Mouse (Mus musculus) T-cell, adult 2 months (primary cell): ENCODE measurements around the gene Vpreb3.

ENCODE experiments used
- DNase-seq: peaks from one replicate; pipeline ENCODE4 v3.0.0; 2022; ENCODE audit warnings: low spot score

Gene Vpreb3

DNA sequence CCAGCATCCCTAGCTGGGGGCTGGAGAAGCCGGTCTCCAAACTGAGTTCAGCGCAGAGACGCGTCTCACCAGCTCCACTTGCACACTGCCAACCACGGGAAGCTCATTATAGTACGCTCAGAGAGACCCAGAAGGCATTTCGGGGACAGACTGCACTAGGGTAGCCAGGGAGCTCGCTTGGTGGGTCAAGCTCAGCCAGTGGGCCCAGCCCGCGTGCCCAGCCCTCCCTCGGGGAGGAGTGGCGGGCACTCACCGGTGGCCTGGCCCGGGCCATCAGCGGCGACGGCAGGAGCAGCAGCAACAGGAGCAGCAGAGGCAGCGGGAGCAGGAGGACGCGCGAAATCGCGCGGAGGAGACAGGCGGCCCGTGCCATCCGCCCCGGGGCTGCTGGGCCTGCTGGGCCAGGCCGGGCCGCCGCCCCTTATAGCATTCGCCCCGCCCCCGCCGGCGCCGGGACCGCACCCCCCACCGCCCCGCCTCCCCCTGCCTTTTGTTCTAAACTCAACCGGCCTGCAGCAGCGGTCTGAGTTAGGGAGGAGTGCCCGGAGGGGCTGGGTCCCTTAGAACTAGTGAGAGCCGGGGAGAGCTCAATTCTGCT is 10.7 kb upstream of the Vpreb3 start:
- peak; percentile 36 for DNase-seq

DNA sequence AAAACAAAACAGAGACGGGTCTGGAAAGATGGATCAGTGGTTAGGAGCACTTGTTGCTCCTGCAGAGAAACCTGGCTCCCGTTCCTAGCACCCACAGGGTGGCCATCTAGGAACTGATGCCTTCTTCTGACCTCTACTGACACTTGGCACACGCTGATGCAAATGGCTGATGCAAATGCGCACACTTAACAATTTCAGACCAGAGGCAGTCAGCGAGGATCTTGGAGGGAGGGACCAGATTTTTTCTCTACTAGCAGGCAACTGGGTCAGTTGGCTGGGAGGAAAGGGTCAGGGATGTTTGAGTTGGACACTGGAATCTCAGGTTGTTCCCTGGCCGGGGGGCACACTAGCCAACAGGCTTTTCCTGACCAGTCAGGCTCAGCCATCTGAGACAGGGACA is 10.0 kb upstream of the Vpreb3 start, which contains the start of gene Chchd10:
Gene Chchd10, plus strand, starts transcription at position 240 of the 400 bp plus-strand sequence.
- DNase-seq: no peak

DNA sequence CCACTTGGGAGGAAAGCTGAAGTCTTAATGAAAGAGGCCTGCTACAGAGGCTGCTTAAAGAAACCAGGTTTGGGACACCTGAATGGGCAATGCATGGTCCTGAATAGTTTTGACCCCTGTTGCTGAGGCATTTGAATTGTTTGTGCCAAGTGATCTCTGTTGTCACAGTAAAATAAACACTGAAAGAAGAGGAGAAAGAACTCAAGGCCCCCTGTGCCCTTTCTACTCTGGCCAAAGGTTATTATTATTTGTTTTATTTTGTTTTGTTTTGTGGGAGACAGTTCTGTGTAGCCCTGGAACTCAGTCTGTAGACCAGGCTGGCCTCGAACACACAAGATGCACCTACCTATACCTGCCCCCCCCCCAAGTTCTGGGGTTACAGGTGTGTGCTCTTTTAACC is 7.9 kb upstream of the Vpreb3 start:
- DNase-seq: no peak

DNA sequence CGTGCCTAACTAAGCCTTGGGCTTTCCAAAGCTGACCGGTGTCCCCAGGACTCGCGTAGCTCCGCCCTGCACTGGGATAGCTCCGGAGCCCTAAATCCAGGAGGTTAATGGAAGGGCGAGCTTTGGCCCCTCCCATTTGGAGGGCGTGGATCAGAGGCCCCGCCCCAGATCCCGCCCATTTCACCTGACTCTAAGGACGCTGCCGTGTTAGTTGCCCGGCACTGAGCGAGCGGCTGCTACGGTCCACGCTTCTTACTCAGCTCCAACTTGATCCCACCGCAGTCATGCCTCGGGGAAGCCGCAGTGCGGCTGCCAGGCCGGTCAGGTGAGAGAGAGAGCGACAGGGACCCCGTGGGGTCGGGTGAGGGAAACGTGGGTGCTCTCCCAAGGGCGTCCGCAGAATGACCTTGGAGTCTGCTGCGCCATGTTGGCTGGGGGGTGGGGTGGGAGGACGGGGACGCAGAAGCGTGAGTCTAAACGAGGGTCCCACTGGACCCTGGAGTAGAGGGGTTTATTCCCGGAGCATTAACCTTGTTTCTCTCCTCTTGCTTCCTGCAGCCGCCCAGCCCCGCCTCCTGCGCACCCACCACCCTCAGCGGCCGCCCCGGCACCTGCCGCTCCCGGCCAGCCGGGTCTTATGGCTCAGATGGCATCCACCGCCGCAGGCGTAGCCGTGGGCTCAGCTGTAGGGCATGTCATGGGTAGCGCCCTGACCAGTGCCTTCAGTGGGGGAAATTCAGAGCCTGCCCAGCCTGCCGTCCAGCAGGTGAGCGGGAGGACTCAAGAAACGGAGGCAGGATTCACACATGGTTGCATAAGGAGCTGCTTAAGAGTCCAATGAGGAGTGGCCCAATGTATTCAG is 6.9 kb upstream of the Vpreb3 start, which contains the start of gene Mmp11:
Gene Mmp11, minus strand, starts transcription at position 817 of the 862 bp plus-strand sequence.
- DNase-seq: peak; percentile 58

DNA sequence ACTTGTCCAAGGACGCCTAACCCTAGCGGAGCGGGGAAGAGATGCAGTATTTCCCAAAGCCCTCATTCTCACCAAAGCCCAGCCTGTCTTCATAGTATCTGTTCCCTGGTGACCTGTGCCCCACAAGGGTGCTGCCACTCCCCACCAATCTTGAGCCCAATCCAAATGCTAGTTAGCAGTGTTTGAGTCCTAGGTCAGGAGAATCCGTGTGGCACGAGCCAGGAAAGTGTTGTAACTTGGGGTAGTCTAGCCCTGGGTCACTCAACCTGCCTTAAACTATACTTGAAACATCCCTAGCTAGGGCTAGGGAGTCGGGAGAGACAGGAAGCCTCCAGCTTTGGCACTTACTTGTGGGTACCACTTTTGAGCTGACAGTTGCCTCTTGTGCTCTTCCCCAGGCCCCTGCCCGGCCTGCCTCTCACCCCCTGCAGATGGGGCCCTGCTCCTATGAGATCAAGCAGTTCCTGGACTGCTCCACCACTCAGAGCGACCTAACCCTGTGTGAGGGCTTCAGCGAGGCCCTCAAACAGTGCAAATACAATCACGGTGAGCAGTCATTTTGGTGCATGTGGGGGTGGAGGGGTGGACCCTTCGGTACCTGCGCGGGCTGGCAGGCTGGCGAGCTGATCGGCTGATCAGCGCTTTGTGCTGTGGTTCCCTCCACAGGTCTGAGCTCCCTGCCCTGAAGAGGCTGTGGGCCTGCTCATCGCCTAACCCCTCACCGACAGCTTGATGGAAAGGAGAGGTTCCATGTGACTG is 5.8 kb upstream of the Vpreb3 start:
- DNase-seq: no peak

DNA sequence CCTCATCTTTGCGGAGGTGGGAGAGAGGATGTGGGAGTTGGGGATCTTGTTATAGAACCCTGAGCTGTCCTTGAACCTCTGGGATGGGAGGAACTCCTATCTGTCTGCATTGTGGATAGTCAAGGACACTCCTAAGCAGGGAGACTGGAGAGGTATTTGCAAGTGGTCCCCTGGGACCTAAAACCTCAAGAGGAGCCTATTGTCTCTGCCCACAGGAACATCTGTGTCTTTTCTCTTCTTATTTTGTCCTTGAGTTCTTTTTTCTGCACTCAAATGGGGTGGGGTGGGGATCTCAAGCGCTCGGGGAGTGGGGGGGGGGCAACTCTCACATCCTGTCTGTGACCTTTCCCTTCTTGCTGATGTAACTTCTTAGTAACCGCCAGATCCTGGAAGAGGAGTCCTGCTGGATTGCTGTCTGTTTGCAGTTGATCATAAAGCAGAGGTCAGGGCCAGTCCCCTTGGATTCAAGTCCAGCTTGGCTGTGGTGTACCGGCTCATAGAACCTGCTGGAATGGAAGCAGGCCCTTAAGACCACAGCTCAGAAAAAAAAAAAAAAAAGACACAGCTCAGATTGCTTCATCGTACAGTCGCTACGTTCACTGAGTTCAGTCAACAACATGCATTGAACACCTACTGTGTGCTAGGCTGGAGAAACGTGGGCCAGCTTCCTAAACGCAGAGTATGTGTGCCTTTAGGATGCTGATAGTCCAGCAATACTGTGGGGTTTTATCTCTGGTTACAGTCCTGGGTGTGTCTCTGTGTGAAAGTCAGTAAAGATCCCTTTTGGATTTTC is 4.8 kb upstream of the Vpreb3 start:
- no peak for DNase-seq

DNA sequence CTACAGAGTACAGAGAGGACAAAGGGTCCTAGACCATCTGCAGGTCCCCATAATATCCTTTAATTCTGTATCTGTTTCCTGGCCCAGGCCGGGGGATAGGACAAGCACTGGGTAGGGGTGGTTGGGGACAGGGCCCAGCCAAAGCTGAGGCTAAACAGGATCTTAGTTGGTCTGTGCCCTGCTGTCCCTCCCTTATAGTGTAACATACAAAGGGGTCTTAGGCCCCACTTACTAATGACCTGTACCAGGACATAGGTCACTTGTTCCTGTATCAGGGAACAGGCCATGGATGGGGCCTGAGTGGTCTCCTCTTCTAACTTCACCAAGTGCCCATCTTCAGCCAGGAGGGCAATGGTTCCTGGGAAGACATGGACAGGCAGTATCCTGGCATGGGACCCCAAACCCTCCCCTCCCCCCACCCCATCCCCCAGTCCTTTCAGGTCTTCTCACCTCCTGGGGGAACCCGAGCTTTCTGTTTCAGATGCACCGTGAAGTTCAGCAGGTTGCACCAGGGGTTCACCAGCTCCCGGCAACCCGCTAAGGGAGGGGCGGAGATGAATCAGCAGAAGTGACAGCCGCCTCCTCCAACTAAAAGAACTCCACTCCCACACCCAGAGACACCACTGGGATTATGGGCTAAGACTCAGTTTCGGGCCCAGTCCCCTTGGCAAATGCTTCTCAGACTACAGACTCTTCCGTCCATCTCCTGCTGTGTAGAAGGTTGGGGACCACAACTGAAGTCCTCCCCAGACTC is 3.2 kb upstream of the Vpreb3 start:
- DNase-seq: no peak

DNA sequence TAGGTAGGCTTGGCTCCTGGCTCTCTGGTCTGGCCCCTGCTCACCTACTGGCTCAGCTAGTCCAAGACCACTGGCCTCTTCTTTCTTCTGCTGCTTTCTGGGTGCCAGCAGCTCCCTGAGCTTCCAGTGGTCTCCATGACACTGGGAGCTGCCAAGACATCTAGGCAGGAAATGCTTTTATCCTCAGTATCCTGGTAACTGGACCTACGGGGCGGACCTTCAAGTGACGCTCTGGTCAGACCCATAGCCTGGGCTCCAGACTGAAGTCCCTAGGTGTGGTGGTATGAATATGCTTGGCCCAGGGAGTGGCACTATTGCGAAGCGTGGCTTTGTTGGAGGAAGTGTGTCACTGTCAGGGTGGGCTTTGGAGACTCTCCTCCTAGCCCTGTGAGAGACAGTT is 2.3 kb upstream of the Vpreb3 start, which contains the start of gene Gm867:
Gene Gm867, minus strand, starts transcription at position 153 of the 400 bp plus-strand sequence.
- DNase-seq: no peak

DNA sequence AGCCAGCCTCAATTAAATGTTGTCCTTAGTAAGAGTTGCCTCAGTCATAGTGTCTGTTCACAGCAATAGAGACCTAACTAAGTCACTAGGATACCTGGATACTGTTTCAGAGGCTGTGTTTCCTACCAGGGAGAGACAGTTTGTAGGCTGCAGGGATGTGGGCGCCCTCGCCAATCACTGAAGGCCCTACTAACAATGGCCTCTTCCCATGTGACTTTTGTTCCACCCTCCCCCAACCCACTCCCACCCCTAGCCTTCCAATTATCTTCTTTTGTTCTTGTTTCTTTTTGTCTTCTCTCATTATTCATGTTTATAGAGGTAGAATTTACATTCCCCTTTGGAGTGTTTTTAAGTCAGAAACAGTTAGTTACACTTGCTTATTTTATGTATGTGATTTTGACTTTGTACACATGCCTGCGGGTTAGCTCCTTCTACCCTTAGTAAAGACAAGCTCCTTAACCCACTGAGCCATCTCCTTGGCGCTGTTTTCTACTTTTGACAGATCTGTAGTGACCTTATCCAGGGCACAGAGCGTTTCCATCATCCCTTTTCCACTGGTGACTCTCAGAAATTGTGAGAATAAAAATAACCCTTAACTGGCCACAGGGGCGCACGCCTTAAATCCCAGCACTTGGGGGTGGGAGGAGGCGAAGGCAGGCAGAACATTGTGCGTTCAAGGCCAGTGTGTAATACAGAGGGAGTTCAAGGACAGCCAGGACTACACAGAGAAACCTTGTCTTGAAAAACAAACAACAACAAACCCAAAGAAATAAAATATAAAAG is 1.6 kb upstream of the Vpreb3 start:
- no peak for DNase-seq

DNA sequence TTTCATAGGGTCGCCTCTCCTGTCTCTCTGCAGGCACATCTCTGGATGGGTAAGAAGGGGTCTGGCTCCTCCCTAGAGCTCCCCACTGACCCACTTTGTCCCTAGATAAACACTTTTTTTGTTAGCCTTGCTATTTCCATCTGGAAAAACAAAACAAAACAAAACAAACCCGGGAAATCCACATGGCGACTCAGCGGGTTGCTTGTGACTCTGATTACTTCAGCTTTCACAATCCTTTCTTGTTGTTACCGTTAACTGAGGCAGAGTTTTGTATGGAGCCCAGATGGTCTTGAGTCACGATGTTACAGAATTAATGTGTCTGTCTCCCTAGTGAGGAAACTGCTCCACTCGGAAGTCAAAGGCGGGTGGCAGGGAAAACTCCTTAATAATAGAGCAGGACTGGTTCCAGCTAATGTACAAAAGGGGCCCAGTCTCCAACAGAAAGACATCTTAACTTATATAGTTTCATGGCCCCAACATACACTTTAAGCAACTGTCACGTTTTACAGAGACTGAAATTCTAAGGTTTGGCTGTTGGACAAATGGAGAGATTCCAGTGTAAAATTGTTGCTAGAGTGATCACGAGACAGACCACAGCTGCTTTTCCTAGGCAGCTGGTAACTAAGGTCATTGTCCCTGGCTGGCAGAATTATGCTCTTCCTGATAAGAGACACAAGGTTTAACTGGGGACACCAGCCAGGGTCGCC is 1.4 kb downstream of the Vpreb3 start:
- no peak for DNase-seq

DNA sequence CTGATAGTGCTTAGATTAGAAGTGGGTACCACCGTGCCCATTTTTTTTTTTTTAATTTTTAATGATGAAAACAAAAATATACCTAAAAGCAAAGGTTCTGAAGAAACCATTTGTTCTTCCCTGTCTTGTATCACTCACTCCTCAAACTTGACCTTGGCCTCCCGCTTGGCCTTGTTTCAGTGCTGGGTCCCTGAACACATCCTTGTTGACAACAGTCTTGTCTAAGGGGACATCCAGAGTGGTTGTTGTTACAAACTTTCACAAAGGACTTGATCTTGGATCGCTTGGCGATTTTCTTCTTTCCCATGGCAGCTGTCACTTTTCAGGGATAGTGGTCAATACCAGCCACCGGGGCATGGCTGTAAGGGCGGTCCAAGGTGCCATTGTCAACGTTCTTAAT is 2.4 kb downstream of the Vpreb3 start:
- DNase-seq: no peak

DNA sequence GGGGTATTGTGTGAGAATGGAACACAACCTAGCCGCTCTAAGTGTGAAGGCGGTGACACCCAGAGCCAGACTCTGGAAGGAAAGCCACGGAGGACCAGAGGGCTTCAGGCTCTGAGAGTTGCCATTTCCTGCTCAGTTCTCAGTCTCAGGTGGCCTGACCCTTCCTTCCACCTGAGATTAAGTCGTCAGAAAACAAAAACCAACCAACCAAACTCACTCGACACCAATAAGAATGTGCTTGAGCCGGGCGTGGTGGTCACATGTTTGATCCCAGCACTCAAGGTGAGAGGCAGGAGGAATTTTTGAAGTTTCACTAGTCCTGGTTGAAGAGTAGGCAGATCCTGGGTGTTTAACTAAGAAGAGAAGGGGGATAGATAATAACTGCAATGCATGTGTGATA is 3.0 kb downstream of the Vpreb3 start:
- DNase-seq: no peak

DNA sequence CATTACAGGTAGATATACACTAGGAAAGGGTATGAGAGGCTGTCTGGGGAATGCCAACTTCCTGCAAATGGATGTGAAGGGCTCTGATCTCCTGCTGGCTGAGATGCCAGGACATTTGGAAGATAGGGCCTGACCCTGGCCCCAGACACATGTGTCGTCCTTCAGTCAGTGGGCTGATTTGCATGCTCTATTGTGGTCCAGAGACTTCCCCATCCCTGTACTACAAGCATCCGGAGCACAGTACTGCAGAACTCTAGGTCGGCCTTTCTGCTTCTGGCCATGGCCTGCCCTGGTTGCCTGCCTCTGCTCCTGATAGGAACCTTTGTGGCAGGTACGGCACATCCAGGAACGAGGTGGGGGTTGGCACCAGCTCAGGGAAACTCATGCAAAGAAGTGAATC is 5.2 kb downstream of the Vpreb3 start:
- DNase-seq: no peak

DNA sequence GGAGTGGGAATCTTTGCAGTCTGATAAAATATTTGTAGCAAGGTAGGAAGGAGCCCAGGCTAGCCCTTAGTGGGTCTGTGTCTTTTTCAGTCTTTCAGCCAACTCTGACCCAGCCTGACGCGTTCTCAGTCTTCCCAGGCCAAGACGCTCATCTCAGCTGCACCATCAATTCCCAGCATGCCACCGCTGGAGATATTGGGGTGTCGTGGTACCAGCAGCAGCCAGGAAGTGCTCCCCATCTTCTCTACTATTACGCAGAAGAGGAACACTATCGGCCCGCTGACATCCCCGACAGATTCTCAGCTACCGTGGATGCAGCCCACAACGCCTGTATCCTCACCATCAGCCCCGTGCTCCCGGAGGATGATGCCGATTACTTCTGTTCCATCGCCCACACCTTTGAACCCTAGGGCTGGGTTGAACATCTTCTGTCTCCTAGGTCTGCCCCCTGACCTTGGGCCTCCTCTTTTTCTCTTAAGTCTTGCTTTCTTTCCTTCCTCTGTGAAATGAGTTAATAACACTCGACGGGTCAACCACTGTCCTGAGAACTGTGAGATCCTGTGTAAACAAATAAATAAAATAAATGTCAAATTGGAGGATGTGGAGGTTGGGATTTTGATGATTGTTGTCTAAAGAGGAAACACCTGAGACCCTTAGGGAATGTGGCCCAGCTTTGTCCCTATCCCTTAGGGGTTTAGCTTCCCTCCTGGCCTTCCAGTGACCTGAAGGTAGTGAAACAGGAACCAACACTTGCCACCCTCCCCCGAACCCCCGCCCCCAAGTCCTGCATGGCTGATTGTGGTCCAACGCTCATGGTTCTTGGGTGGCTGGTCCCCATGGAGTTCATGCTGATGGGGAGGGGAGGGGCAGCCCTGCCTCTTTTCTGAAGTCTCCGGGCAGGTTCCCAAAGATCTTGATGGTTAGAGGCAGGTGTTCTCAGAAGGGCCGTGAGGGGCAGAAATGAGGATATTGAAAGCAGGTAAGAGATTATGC is 6.5 kb downstream of the Vpreb3 start:
- no peak for DNase-seq

DNA sequence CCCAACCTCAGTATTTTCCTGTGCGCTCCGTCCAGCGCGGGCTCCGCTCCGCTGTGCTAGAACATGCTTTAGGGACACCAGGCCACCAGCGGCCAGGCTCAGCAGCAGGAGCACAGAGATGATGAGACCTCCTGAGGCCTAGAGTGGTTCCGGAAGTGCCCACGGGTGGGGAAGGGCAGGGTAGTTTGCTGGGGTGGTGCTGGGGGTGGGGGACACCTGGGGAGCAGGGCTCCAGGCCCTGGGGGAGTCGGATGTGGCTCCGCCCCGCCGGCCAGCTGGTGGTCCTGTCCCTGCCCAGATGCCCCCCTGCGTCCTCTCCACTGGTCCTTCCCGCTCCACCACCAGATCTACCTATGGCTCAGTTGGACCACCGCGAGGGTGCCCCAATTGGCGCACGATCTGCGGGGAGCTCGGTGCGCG is 7.9 kb downstream of the Vpreb3 start:
- no peak for DNase-seq

DNA sequence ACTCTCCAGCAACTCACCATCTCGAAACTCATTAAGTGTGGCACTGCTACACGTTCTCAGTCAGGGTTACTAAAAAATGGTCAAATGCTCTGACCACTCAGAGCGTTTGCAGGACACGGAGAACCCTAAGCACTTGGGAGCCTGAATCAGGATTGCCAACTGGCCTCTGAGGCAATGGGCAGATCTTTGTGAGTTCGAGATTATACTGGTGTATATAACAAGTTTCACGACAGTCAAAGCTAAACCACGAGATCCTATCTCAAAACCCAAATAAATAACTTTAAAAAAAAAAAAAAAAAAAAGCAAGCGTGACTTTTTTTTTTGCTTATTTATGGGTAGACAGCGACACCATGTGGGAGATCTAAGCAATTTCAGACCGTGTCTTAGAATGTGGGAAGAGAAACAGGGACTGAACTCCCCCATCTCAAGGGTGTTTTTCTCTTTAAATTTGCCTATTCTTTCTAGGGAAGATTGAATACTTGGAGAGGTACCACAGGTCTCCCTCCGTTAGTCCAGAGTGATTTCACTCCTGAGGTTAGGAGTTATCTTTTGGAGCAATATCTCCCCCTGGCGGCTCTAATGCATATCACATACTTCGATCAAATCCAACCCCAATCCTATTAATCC is 8.7 kb downstream of the Vpreb3 start:
- DNase-seq: peak; percentile 60

DNA sequence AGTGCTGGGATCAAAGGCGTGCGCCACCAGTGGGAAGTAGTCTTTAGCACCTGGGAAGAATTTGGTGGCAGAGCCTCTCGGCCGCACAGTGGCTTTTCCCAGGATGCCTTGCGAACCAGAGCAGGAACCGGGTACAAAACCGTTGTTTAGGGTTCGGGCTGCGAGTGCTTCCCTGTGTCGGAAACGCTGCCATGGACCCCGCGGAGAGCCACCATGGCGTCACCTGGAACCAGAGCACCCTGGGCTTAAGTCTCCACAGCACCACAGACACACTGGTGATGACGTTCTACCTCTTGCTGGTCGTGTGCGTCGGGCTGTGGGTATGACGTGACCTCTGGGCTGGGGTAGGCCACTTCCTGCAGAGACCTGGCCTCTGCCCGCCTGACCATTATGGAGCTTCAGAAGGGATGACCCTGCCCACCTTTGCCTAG is 11.5 kb downstream of the Vpreb3 start, which contains the start of gene Gm5134:
Gene Gm5134, plus strand, starts transcription at position 134 of the 431 bp plus-strand sequence.
- DNase-seq: peak; percentile 20

DNA sequence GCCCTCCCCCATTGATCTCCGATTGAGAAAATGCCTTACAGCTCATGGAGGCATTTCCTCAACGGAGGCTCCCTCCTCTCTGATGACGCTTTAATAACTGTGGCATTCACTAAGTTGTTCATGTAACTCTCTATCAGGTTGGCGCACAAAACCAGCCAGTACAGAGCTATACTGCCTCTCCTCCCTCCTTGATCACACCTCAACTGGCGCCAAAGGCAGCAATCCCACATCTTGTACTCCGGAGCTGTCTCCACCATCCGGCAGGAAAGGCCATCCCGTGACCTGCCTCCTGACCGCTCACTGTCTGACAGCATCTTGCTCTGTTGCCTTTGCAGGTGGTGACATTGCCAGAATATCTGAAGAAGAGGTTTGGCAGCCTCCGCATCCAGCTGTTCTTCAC is 31.0 kb downstream of the Vpreb3 start:
- no peak for DNase-seq
